Mouse (Mus musculus): Measurements from ENCODE around the gene Skil. TPM values are rescaled to one million over a fixed set of nuclear protein-coding genes. Genes with fewer than 3 reads are reported as not detected.

Skil gene
- total and polyA plus RNA-seq, 3 experiments, result 11.1 to 18.9 (median 11.2) TPM

DNA sequence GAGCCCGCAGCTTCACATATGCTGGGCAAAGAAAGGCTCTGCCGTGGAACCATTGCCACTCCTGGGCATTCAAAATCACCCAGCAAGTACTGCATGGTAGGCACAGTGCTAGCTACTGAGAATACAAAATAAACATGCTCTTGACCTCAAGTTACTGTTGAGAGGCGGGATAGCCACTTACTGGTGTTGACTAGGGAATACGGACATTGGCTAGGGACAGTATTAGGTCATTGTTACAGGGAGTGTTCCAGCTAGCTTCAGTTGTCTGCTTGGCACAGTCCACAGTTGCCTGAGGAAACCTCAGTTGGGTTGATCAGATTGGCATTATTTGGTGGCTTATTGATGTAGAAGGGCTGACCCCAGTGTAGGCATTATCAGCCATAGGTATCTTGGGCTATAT is 12.8 kb downstream of the Skil start:
- Histone ChIP-seq H3K27me3 (replicated peaks) (no peaks in the 10 kb centered on the region), H3K27ac (ENCODE audit: insufficient read depth, low read depth) (no peak overlapping the region), H3K36me3 (replicated peaks in 1 of 2; ENCODE audit: control insufficient read depth in 1 of 2, insufficient read depth in 1 of 2, low read length in 1 of 2) (peaks cover 3 to 25% of the 10 kb centered on the region in 2 experiments), H3K79me2 (replicated peaks; ENCODE audit: control insufficient read depth, extremely low read depth, insufficient read depth, poor library complexity, severe bottlenecking) (peaks cover 64% of the 10 kb centered on the region), H3K9me3 (replicated peaks; ENCODE audit: low read length) (no peaks in the 10 kb centered on the region), H3K4me2 (ENCODE audit: insufficient read depth, low read depth, poor library complexity, severe bottlenecking) (no peak overlapping the region), H3K9ac (ENCODE audit: insufficient read depth, low read depth) (no peak overlapping the region), H3K4me3 (replicated peaks in 1 of 3; ENCODE audit: low read depth in 2 of 3, low read length in 2 of 3, poor library complexity in 1 of 3) (no peak overlapping the region), H3K4me1 (ENCODE audit: control insufficient read depth in 1 of 2, insufficient read depth in 2 of 2) (peaks cover 5 to 32% of the 10 kb centered on the region in 2 experiments)
- DNase-seq (ENCODE audit: extremely low read depth), result no peak
- TF ChIP-seq TCF12 (IDR thresholded peaks at IDR 0.05; ENCODE audit: low read depth, low read length), result no peak
- in situ Hi-C loops (cut with MboI; ENCODE audit: low pct_ligation_motif_present, low pct_unique_long_range_greater_than_20kb, low sequenced_read_pairs), result no loop called here
- dilution Hi-C loops (cut with MboI; ENCODE audit: extremely low pct_ligation_motif_present, extremely low pct_unique_long_range_greater_than_20kb, low sequenced_read_pairs), result no loop called here

DNA sequence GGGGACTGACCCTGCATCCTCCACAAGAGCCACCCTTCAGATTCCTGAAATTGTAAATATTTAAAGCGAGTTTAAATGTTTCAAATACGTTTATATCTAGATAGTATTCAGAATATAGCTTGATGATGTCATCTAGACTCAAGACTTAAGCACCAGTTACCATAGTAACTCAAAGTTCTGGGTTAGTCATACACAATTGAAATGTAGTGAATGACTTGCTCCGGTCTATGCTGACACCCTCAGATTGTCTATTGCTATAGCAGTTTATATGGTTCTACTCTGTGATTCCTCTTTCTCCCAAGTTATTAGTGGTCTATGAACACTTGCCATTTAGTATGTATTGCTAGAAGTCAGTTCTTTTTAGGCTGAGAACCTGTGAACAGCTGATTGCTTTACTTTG is 14.2 kb downstream of the Skil start:
- dilution Hi-C loops (cut with MboI; ENCODE audit: extremely low pct_ligation_motif_present, extremely low pct_unique_long_range_greater_than_20kb, low sequenced_read_pairs), result no loop called here
- DNase-seq (ENCODE audit: extremely low read depth), result no peak

DNA sequence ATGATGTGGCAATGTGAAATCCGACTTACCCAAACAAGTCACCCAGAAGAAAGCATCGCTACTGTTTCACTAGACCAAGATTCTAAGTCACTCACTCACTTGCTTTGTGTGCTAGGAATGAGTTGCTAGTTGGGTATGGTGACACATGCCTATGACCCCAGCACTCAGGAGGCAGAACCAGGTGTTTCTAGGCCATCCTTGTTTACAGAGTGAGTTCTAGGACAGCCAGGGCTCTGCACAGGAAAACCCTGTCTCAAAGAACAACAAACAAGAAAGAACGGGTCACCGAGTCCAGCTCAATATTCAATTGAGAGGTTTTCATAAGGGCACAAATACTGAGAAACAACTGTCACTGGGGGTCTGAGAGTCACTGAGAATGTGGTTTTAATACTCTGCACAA is 28.2 kb downstream of the Skil start:
- Histone ChIP-seq H3K9me3 (replicated peaks; ENCODE audit: low read length) (no peaks in the 10 kb centered on the region), H3K4me2 (ENCODE audit: insufficient read depth, low read depth, poor library complexity, severe bottlenecking) (no peak overlapping the region), H3K4me1 (ENCODE audit: control insufficient read depth in 1 of 2, insufficient read depth in 2 of 2) (no peaks in the 10 kb centered on the region), H3K79me2 (replicated peaks; ENCODE audit: control insufficient read depth, extremely low read depth, insufficient read depth, poor library complexity, severe bottlenecking) (no peaks in the 10 kb centered on the region), H3K27ac (ENCODE audit: insufficient read depth, low read depth) (no peak overlapping the region), H3K27me3 (replicated peaks) (no peaks in the 10 kb centered on the region), H3K36me3 (replicated peaks in 1 of 2; ENCODE audit: control insufficient read depth in 1 of 2, insufficient read depth in 1 of 2, low read length in 1 of 2) (peaks cover 25 to 47% of the 10 kb centered on the region in 2 experiments), H3K9ac (ENCODE audit: insufficient read depth, low read depth) (no peak overlapping the region), H3K4me3 (replicated peaks in 1 of 3; ENCODE audit: low read depth in 2 of 3, low read length in 2 of 3, poor library complexity in 1 of 3) (no peak overlapping the region)
- in situ Hi-C loops (cut with MboI; ENCODE audit: low pct_ligation_motif_present, low pct_unique_long_range_greater_than_20kb, low sequenced_read_pairs) (no loop called here), dilution Hi-C loops (cut with MboI; ENCODE audit: extremely low pct_ligation_motif_present, extremely low pct_unique_long_range_greater_than_20kb, low sequenced_read_pairs) (no loop called here)
- DNase-seq (ENCODE audit: extremely low read depth), result no peak
- no peak for TF ChIP-seq MXI1 (IDR thresholded peaks at IDR 0.05; ENCODE audit: low read depth, low read length)

More for the DNA sequence above, 14.2 kb downstream of the Skil start:
- peaks cover 11 to 34% of the 10 kb centered on the region in 2 experiments for H3K36me3 ChIP-seq (replicated peaks in 1 of 2; ENCODE audit: control insufficient read depth in 1 of 2, insufficient read depth in 1 of 2, low read length in 1 of 2)
- H3K4me3 ChIP-seq (replicated peaks in 1 of 3; ENCODE audit: low read depth in 2 of 3, low read length in 2 of 3, poor library complexity in 1 of 3), result no peak overlapping the region
- H3K9ac ChIP-seq (ENCODE audit: insufficient read depth, low read depth), result no peak overlapping the region
- no peaks in the 10 kb centered on the region for H3K27me3 ChIP-seq (replicated peaks)
- peaks cover 3 to 26% of the 10 kb centered on the region in 2 experiments; a peak in 3 of 4 replicates for H3K4me1 ChIP-seq (ENCODE audit: control insufficient read depth in 1 of 2, insufficient read depth in 2 of 2)
- in situ Hi-C loops (cut with MboI; ENCODE audit: low pct_ligation_motif_present, low pct_unique_long_range_greater_than_20kb, low sequenced_read_pairs), result no loop called here
- H3K4me2 ChIP-seq (ENCODE audit: insufficient read depth, low read depth, poor library complexity, severe bottlenecking), result no peak overlapping the region
- peaks cover 53% of the 10 kb centered on the region for H3K79me2 ChIP-seq (replicated peaks; ENCODE audit: control insufficient read depth, extremely low read depth, insufficient read depth, poor library complexity, severe bottlenecking)
- no peaks in the 10 kb centered on the region for H3K9me3 ChIP-seq (replicated peaks; ENCODE audit: low read length)
- peak; percentile 56 for TF ChIP-seq SMC3 (IDR thresholded peaks at IDR 0.05; ENCODE audit: low read depth, low read length)
- TF ChIP-seq MYC (IDR thresholded peaks at IDR 0.05; ENCODE audit: low read depth, low read length), result no peak
- peak in 1 of 2 experiments; percentile 54; a peak in 2 of 4 replicates for TF ChIP-seq CTCF (conservative IDR thresholded peaks at IDR 0.05 in 1 of 2, IDR thresholded peaks at IDR 0.05 in 1 of 2; ENCODE audit: low read depth in 2 of 2, low read length in 2 of 2)
- peak; percentile 47; the same call in 1 of the 2 replicates for TF ChIP-seq JUND (conservative IDR thresholded peaks at IDR 0.05; ENCODE audit: low read depth, low read length)
- TF ChIP-seq RAD21 (IDR thresholded peaks at IDR 0.05; ENCODE audit: low read depth, low read length), result peak; percentile 65
- no peak overlapping the region for H3K27ac ChIP-seq (ENCODE audit: insufficient read depth, low read depth)

DNA sequence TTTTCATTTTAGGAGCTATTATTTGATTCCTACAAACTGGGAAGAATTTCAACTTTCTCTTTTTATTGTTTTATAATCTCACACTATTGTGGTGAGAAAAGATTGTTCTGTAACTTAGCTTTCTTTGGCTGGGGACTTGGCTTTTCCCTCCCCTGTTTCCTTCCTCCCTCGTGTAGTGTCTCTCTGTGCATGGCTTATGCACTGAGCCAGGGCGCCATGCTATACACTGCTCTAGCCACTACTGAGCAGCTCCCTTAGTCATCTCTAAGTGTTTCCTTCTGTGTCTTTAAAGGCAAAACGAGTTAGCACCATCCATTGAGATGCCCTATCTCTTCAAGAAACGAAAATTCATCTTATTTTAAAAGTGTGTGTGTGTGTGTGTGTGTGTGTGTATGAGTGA is 31.4 kb downstream of the Skil start:
- H3K4me3 ChIP-seq (replicated peaks in 1 of 3; ENCODE audit: low read depth in 2 of 3, low read length in 2 of 3, poor library complexity in 1 of 3), result no peak overlapping the region
- in situ Hi-C loops (cut with MboI; ENCODE audit: low pct_ligation_motif_present, low pct_unique_long_range_greater_than_20kb, low sequenced_read_pairs) (loop anchor here (25.0 kb wide), 1 partner anchor 264 kb away; the partner anchor contains the start of gene Gpr160), dilution Hi-C loops (cut with MboI; ENCODE audit: extremely low pct_ligation_motif_present, extremely low pct_unique_long_range_greater_than_20kb, low sequenced_read_pairs) (no loop called here)
- H3K4me2 ChIP-seq (ENCODE audit: insufficient read depth, low read depth, poor library complexity, severe bottlenecking), result no peak overlapping the region
- no peaks in the 10 kb centered on the region for H3K4me1 ChIP-seq (ENCODE audit: control insufficient read depth in 1 of 2, insufficient read depth in 2 of 2)
- H3K36me3 ChIP-seq (replicated peaks in 1 of 2; ENCODE audit: control insufficient read depth in 1 of 2, insufficient read depth in 1 of 2, low read length in 1 of 2), result peaks cover 7 to 18% of the 10 kb centered on the region in 2 experiments
- H3K9me3 ChIP-seq (replicated peaks; ENCODE audit: low read length), result no peaks in the 10 kb centered on the region
- no peak overlapping the region for H3K9ac ChIP-seq (ENCODE audit: insufficient read depth, low read depth)
- H3K27ac ChIP-seq (ENCODE audit: insufficient read depth, low read depth), result no peak overlapping the region
- no peak for DNase-seq (ENCODE audit: extremely low read depth)
- TF ChIP-seq KAT2A (IDR thresholded peaks at IDR 0.05; ENCODE audit: insufficient replicate concordance, low read length) (no peak), BHLHE40 (IDR thresholded peaks at IDR 0.05; ENCODE audit: low read depth, low read length) (no peak), USF1 (IDR thresholded peaks at IDR 0.05; ENCODE audit: low read depth, low read length) (no peak), ZMIZ1 (IDR thresholded peaks at IDR 0.05; ENCODE audit: low read depth, low read length) (no peak), ETS1 (conservative IDR thresholded peaks at IDR 0.05; ENCODE audit: low read depth, low read length) (no peak), JUND (conservative IDR thresholded peaks at IDR 0.05; ENCODE audit: low read depth, low read length) (no peak), RCOR1 (conservative IDR thresholded peaks at IDR 0.05; ENCODE audit: low read depth, low read length) (no peak), ZC3H11A (IDR thresholded peaks at IDR 0.05; ENCODE audit: low read depth, low read length) (no peak)
- H3K79me2 ChIP-seq (replicated peaks; ENCODE audit: control insufficient read depth, extremely low read depth, insufficient read depth, poor library complexity, severe bottlenecking), result no peaks in the 10 kb centered on the region
- no peaks in the 10 kb centered on the region for H3K27me3 ChIP-seq (replicated peaks)
